In the genomic region with DNA sequence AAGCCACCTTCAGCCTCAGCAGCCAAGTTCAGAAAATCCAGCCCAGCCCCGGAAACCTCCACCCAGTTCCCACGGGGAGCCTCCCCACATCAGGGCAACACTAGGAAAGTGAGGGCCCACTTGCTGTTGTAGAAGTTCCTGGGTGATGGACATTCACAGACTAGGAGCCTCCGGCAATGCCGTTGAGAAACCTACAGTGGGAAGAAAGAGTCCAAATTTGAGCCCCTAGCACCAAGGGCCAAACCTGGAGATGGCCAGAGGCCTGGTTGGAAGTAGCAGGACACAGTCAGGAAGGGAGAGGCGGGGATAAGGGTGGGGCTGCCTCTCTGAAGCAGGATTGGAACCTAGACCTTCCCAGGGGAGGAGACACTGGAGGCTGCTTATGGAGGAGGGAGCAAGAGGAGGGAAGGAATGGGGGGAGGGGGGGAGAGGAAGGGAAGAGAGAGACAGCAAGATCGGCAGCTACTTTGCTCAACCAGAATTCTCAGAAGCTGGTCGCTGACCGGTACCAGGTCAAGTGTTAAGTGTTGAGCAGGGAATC, we compare ENCODE assay signal across 9 mouse cellular contexts. TPM values are rescaled to one million over a fixed set of nuclear protein-coding genes. Genes with fewer than 3 reads are reported as not detected.
A peak's percentile ranks its signal among the peaks of the same experiment; 100 is the strongest.
DNase-seq lines count a peak whose midpoint lies in the region; ATAC-seq lines count a peak whose summit lies in the region.
"Had no signal": no experiment of that assay in that cellular context is flagged by ENCODE, and none has a peak within 500 bp of the region (broad histone marks: within the 10 kb centered on the region; RNA-seq: fewer than 3 reads in every experiment).

No protein-coding gene starts in this region.

- DNase-seq in forebrain, embryonic 10.5 days (ENCODE audit: extremely low spot score, low spot score): no peak
- peak; percentile 77 for DNase-seq in brain, adult 2 months (ENCODE audit: low read depth, low spot score)
- peak; percentile 86 for DNase-seq in lung, postnatal 25 days (ENCODE audit: low spot score)
- no peak for DNase-seq in cerebellum, adult 11 months

- no peak overlapping the region for H3K27ac ChIP-seq in forebrain, embryonic 10.5 days
- H3K27ac ChIP-seq in forebrain, embryonic 15.5 days (replicated peaks): no peak overlapping the region
- H3K27ac ChIP-seq in heart, embryonic 13.5 days (replicated peaks): peak overlapping the region; percentile 100
- peak overlapping the region; percentile 98 for H3K27ac ChIP-seq in kidney, embryonic 15.5 days

- peaks cover 27% of the 10 kb centered on the region for H3K27me3 ChIP-seq in forebrain, embryonic 10.5 days (ENCODE audit: poor library complexity, severe bottlenecking)
- H3K27me3 ChIP-seq in forebrain, embryonic 15.5 days: peaks cover 4% of the 10 kb centered on the region
- H3K27me3 ChIP-seq in heart, embryonic 13.5 days (replicated peaks): no peaks in the 10 kb centered on the region
- 0 out of 2 replicates have a peak, but pooled peaks cover 4% of the 10 kb centered on the region for H3K27me3 ChIP-seq in kidney, embryonic 15.5 days

- no peak overlapping the region for H3K4me2 ChIP-seq in forebrain, embryonic 15.5 days (replicated peaks)
- peak overlapping the region; percentile 86 for H3K4me2 ChIP-seq in heart, embryonic 13.5 days
- peak overlapping the region; percentile 91 for H3K4me2 ChIP-seq in kidney, embryonic 15.5 days

- no peaks in the 10 kb centered on the region; the same call in 1 of the 2 replicates for H3K36me3 ChIP-seq in forebrain, embryonic 10.5 days (replicated peaks)
- H3K36me3 ChIP-seq in forebrain, embryonic 15.5 days: no peaks in the 10 kb centered on the region
- peaks cover 12% of the 10 kb centered on the region for H3K36me3 ChIP-seq in heart, embryonic 13.5 days
- H3K36me3 ChIP-seq in kidney, embryonic 15.5 days: no peaks in the 10 kb centered on the region; the same call in 1 of the 2 replicates

- H3K9me3 ChIP-seq in forebrain, embryonic 10.5 days: no peaks in the 10 kb centered on the region
- H3K9me3 ChIP-seq in forebrain, embryonic 15.5 days: no peaks in the 10 kb centered on the region
- no peaks in the 10 kb centered on the region for H3K9me3 ChIP-seq in heart, embryonic 13.5 days
- no peaks in the 10 kb centered on the region for H3K9me3 ChIP-seq in kidney, embryonic 15.5 days (replicated peaks)
- H3K9me3 ChIP-seq: G1E had no signal

- peak overlapping the region; percentile 11; the same call in 1 of the 2 replicates for H3K4me3 ChIP-seq in forebrain, embryonic 10.5 days
- H3K4me3 ChIP-seq in forebrain, embryonic 15.5 days: no peak overlapping the region
- H3K4me3 ChIP-seq in heart, embryonic 13.5 days: peak overlapping the region; percentile 99
- H3K4me3 ChIP-seq in kidney, embryonic 15.5 days (replicated peaks): peak overlapping the region; percentile 95

- WGBS in forebrain, embryonic 10.5 days: 41% methylated on average over 8 of the region's 8 CpGs
- WGBS in forebrain, embryonic 15.5 days: 48% methylated on average over 8 of the region's 8 CpGs
- 18% methylated on average over 8 of the region's 8 CpGs for WGBS in heart, embryonic 13.5 days
- WGBS in kidney, embryonic 15.5 days: 25% methylated on average over 8 of the region's 8 CpGs

- H3K4me1 ChIP-seq in forebrain, embryonic 10.5 days: peaks cover 45% of the 10 kb centered on the region
- H3K4me1 ChIP-seq in forebrain, embryonic 15.5 days: peaks cover 30% of the 10 kb centered on the region
- H3K4me1 ChIP-seq in heart, embryonic 13.5 days: peaks cover 33% of the 10 kb centered on the region
- H3K4me1 ChIP-seq in kidney, embryonic 15.5 days: peaks cover 35% of the 10 kb centered on the region

- no peak overlapping the region for H3K9ac ChIP-seq in forebrain, embryonic 15.5 days (replicated peaks)
- H3K9ac ChIP-seq in heart, embryonic 13.5 days: peak overlapping the region; percentile 91
- H3K9ac ChIP-seq in kidney, embryonic 15.5 days: peak overlapping the region; percentile 65

- no peak for ATAC-seq in forebrain, embryonic 15.5 days (replicated peaks)
- ATAC-seq in heart, embryonic 13.5 days (ENCODE audit: extremely low read depth, insufficient number of reproducible peaks, low FRiP score, low TSS enrichment): no peak
- ATAC-seq in kidney, embryonic 15.5 days (replicated peaks; ENCODE audit: low FRiP score): no peak
- no peak for ATAC-seq in inflammation-experienced regulatory T-cells, adult 6 months

RNA-seq across cellular contexts. Expression of a gene that starts 1.3 kb away (rescaled TPM):
- polyA plus RNA-seq in forebrain, embryonic 10.5 days (2016; fragmentation: Nextera tagmentation; extraction: Ambion mirVana): 15.0 and 16.8 TPM in 2 replicates
- polyA plus RNA-seq in forebrain, embryonic 15.5 days (2015; fragmentation: Nextera tagmentation; extraction: Ambion mirVana): 10.4 and 11.5 TPM in 2 replicates
- 71.6 and 82.6 TPM in 2 replicates for polyA plus RNA-seq in heart, embryonic 13.5 days (2015; fragmentation: Nextera tagmentation; extraction: Ambion mirVana)
- 32.6 and 43.2 TPM in 2 replicates for polyA plus RNA-seq in kidney, embryonic 15.5 days (2015; fragmentation: Nextera tagmentation; extraction: Ambion mirVana)
- 1 to 10 TPM; 3.2 to 6.5 (median 5.1) TPM for polyA plus RNA-seq in inflammation-experienced regulatory T-cells, adult 6 months (2017; shearing (Covaris generic))

RNA-seq across cellular contexts. Expression of a gene that starts 2.9 kb away (rescaled TPM):
- 39.9 and 41.0 TPM in 2 replicates for polyA plus RNA-seq in forebrain, embryonic 10.5 days (2016; fragmentation: Nextera tagmentation; extraction: Ambion mirVana)
- polyA plus RNA-seq in forebrain, embryonic 15.5 days (2015; fragmentation: Nextera tagmentation; extraction: Ambion mirVana): 42.8 and 47.1 TPM in 2 replicates
- polyA plus RNA-seq in heart, embryonic 13.5 days (2015; fragmentation: Nextera tagmentation; extraction: Ambion mirVana): 27.0 and 27.1 TPM in 2 replicates
- polyA plus RNA-seq in kidney, embryonic 15.5 days (2015; fragmentation: Nextera tagmentation; extraction: Ambion mirVana): 35.5 and 40.1 TPM in 2 replicates
- polyA plus RNA-seq in inflammation-experienced regulatory T-cells, adult 6 months (2017; shearing (Covaris generic)): 1 to 10 TPM; 7.4 to 8.9 (median 8.7) TPM

RNA-seq across cellular contexts. Expression of a gene that starts 20.6 kb away (rescaled TPM):
- 80.7 and 83.9 TPM in 2 replicates for polyA plus RNA-seq in forebrain, embryonic 10.5 days (2016; fragmentation: Nextera tagmentation; extraction: Ambion mirVana)
- 19.2 and 21.8 TPM in 2 replicates for polyA plus RNA-seq in forebrain, embryonic 15.5 days (2015; fragmentation: Nextera tagmentation; extraction: Ambion mirVana)
- polyA plus RNA-seq in heart, embryonic 13.5 days (2015; fragmentation: Nextera tagmentation; extraction: Ambion mirVana): 36.0 and 36.3 TPM in 2 replicates
- polyA plus RNA-seq in kidney, embryonic 15.5 days (2015; fragmentation: Nextera tagmentation; extraction: Ambion mirVana): 60.7 and 66.5 TPM in 2 replicates
- polyA plus RNA-seq in inflammation-experienced regulatory T-cells, adult 6 months (2017; shearing (Covaris generic)): 10 to 100 TPM; 21.0 to 29.3 (median 26.6) TPM

RNA-seq across cellular contexts. Expression of a gene that starts 21.7 kb away (rescaled TPM):
- polyA plus RNA-seq in forebrain, embryonic 10.5 days (2016; fragmentation: Nextera tagmentation; extraction: Ambion mirVana): 70.5 and 76.0 TPM in 2 replicates
- 62.6 and 66.6 TPM in 2 replicates for polyA plus RNA-seq in forebrain, embryonic 15.5 days (2015; fragmentation: Nextera tagmentation; extraction: Ambion mirVana)
- 63.6 and 68.1 TPM in 2 replicates for polyA plus RNA-seq in heart, embryonic 13.5 days (2015; fragmentation: Nextera tagmentation; extraction: Ambion mirVana)
- 86.4 and 90.4 TPM in 2 replicates for polyA plus RNA-seq in kidney, embryonic 15.5 days (2015; fragmentation: Nextera tagmentation; extraction: Ambion mirVana)
- 100 to 1,000 TPM in 2 of 3 experiments, 10 to 100 TPM in 1; 83.6 to 119 (median 115) TPM for polyA plus RNA-seq in inflammation-experienced regulatory T-cells, adult 6 months (2017; shearing (Covaris generic))

RNA-seq across cellular contexts. Expression of a gene that starts 32.7 kb away (rescaled TPM):
- 909 and 984 TPM in 2 replicates for polyA plus RNA-seq in forebrain, embryonic 10.5 days (2016; fragmentation: Nextera tagmentation; extraction: Ambion mirVana)
- polyA plus RNA-seq in forebrain, embryonic 15.5 days (2015; fragmentation: Nextera tagmentation; extraction: Ambion mirVana): 703 and 728 TPM in 2 replicates
- polyA plus RNA-seq in heart, embryonic 13.5 days (2015; fragmentation: Nextera tagmentation; extraction: Ambion mirVana): 438 and 486 TPM in 2 replicates
- polyA plus RNA-seq in kidney, embryonic 15.5 days (2015; fragmentation: Nextera tagmentation; extraction: Ambion mirVana): 704 and 710 TPM in 2 replicates
- 10 to 100 TPM; 37.3 to 84.6 (median 70.6) TPM for polyA plus RNA-seq in inflammation-experienced regulatory T-cells, adult 6 months (2017; shearing (Covaris generic))

Comparison
In these comparisons a context has a peak if more than half of its experiments do, and no peak if none do; other contexts are left out.
1. DNase-seq: peak in brain, adult 2 months (single experiment) and lung, postnatal 25 days (single experiment); none in forebrain, embryonic 10.5 days (single experiment) and cerebellum, adult 11 months (single experiment).
2. H3K27ac ChIP-seq: peak in heart, embryonic 13.5 days (single experiment) and kidney, embryonic 15.5 days (single experiment); none in forebrain, embryonic 10.5 days (single experiment) and forebrain, embryonic 15.5 days (single experiment).